Mouse (Mus musculus) brown adipose tissue, adult 24 weeks (tissue): Measurements from ENCODE around the gene Vmp1. TPM values are rescaled to one million over a fixed set of nuclear protein-coding genes. Genes with fewer than 3 reads are reported as not detected.

Source experiments
- H3K27ac ChIP-seq: fragments of 200-500 bp; replicated peaks from 2 replicates; pipeline ENCODE4 v1.5.1; 2012; ENCODE audit warnings: low read depth, mild to moderate bottlenecking, low read length
- H3K4me1 ChIP-seq: fragments of 200-500 bp; 2 replicates; pipeline ENCODE4 v1.6.1; 2012; ENCODE audit warnings: low read length, mixed read lengths; ENCODE audit not compliant: control insufficient read depth, insufficient read depth, insufficient read length
- H3K4me3 ChIP-seq: fragments of 200-500 bp; 2 replicates; pipeline ENCODE4 v1.5.1; 2012; ENCODE audit warnings: low read depth, mild to moderate bottlenecking, low read length, moderate library complexity; ENCODE audit not compliant: insufficient read depth
- polyA plus RNA-seq: library from polyadenylated mRNA; stranded (reverse); fragments of >200 nt; gene quantifications from 2 replicates; pipeline ENCODE4 v1.2.4, GENCODE M21; 2012; ENCODE audit not compliant: missing spikeins, insufficient read depth, insufficient read length

Gene Vmp1
- polyA plus RNA-seq, 1 experiment, result 62.6 TPM

DNA sequence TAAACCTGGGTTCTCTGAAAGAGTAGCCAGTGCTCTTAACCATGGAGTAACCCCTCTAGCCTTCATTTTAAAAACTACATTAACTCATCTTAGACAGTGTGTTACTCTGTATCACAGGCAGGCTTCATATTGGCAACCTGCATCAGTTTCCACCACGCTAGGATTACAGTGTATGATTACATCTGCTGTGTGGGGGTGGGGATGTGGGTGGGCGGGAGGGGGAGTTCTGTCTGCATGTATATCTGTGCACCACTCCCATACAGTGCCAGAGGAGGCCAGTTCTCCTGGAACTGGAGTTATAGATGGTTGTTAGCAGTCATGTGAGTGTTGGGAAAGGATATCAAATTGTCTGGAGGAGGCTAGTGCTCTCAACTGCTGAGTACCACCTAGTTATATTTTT is 55.2 kb downstream of the Vmp1 start:
- no peak overlapping the region for H3K4me3 ChIP-seq
- H3K4me1 ChIP-seq, result 0 out of 2 replicates have a peak, but pooled peaks cover 2% of the 10 kb centered on the region
- no peak overlapping the region for H3K27ac ChIP-seq

DNA sequence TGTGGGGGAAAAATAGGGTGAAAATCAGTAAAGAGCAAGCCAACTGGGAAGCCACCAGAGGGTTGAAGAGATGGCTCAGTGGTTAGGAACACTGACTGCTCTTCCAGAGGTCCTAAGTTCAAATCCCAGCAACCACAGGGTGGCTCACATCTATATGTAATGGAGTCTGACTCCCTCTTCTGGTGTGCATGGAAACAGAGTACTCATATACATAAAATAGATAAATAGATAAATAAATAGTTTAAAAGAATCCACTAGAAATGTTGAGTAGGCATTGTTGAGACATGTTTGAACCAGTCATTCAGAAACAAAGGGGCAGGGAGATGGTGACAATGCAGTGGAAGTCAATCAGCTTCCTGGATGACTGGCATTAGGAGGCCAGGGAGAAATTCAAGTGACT is 56.0 kb downstream of the Vmp1 start:
- 0 out of 2 replicates have a peak, but pooled peaks cover 2% of the 10 kb centered on the region for H3K4me1 ChIP-seq
- H3K27ac ChIP-seq, result no peak overlapping the region
- no peak overlapping the region for H3K4me3 ChIP-seq

DNA sequence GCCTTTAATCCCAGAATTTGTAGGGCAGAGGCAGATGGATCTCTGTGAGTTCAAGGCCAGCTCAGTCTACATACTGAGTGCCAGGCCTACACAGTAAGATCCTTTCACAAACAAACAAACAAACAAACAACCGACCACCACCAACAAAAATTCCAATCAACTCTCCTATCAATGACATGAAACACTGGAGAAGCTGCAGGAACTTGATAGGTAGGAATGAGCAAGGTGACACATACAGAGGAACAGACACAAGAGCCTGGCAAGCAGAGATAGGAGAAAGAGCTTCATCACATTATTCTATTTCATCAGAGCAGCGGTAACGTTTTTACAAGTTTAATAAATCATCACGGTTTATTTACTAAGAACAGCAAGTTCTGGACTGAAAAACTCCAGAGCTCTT is 56.9 kb downstream of the Vmp1 start:
- Histone ChIP-seq H3K4me3 (no peak overlapping the region), H3K4me1 (0 out of 2 replicates have a peak, but pooled peaks cover 2% of the 10 kb centered on the region), H3K27ac (no peak overlapping the region)

DNA sequence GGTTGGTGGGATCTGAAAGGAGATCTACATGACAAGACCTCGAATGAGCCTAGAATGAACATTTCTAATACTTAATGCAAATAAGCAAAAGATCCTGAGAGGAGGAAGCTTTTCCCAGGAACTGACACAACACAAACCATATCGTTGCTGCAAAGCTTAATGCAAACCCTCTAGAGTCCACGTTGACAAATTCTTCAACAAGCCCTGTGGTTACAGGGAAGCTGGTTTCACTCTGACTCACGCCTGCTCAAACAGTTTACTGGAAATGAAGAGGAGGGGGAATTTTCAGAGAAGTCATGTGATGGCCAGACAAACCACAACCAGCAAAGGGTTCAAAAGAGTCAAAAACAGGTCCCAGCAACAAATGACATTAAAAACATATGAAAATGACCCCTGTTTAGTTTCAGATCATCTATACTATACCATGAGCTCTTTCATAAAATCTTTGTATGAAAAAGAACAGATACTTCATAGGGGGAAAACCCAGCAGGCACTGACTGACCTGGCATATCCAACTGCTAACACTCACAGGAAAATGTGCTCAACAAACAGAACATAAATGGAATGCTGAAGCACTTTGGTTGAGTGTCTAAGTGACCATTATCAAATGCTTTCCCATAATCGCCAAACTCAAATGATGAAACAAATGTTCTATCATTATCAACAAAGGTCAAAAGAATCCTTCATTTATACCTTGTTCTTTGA is 59.2 kb downstream of the Vmp1 start:
- no peak overlapping the region for H3K4me3 ChIP-seq
- H3K4me1 ChIP-seq, result no peaks in the 10 kb centered on the region
- peak overlapping the region; percentile 60; the same call in 1 of the 2 replicates for H3K27ac ChIP-seq

DNA sequence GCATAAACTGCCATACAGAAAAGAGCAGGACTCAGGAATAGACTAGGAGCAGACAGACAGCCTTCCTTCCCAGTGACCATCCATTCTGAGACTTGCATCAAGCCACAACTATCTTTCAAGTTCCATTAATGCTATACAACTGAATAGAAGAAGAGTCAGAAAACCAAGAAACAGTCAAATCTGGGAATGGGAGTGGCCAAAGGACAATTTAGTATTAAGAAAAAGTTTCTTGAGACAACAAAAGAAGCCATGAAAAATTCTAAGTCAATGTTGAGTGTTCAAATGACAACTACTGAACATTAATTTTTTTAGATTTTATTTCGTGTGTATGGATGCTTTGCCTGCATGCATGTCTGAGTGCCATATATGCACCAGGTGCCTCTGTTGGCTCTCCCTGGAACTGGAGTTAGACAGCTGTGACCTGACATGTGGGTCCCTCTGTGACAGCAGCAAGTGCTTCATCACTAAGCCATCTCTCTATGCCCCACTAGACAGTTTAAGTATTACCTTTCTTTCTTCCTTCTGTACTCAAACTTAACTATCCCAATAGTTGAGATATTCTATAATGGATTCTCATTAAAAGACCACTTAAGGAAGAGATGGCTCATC is 60.1 kb downstream of the Vmp1 start:
- Histone ChIP-seq H3K27ac (peak overlapping the region; percentile 60), H3K4me3 (no peak overlapping the region), H3K4me1 (no peaks in the 10 kb centered on the region)

DNA sequence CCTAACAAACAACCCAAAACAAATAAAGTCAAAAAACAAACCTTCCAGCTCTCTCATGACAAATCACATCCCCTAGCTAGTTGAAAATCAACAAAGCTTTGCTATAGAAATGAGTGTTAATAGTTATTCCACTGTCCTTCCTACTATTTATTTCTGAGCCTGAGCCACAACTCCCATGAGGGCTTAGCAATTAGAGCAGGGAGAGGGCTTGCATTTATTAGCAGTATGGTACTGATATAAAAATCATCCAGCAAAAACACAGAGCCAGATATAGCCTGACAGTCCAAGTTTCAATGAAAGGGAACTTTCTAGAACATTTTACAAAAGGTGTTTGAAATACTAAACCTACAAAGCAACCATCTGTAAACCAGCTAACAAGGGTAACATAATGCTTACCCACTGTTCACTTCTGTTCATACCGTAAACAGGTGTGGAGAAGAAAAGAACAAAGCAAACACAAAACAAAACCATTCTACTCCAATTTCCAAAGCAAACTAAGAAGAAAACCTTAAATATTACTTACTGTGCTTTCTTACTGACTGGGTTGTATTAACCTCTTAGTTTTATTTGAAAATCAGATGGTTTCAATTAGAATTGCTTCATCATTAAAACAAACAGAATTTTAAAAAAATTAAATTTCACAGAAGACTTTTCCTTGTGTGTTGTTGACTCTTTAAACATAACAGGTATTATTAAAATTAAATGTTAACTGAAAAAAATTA is 61.3 kb downstream of the Vmp1 start:
- H3K27ac ChIP-seq, result no peak overlapping the region
- no peak overlapping the region for H3K4me3 ChIP-seq
- H3K4me1 ChIP-seq, result no peaks in the 10 kb centered on the region

DNA sequence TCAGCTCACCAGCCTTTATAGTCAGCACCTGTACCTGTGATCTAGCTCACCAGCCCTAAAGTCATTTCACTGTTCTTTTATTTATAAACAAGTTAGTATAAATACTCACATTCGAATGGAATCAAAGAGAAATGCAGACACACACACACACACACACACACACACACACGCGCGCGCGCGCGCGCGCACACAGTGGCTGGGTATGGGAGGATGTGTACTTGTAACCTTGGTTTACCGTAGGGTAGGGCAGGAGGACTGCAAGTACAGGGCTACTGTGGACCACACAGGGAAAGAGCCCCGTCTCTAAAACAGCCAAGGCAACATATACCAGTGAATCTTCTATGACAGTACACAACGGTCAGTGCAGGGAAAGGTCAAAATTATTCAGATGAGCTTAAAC is 62.5 kb downstream of the Vmp1 start:
- Histone ChIP-seq H3K4me1 (no peaks in the 10 kb centered on the region), H3K27ac (no peak overlapping the region), H3K4me3 (no peak overlapping the region)

DNA sequence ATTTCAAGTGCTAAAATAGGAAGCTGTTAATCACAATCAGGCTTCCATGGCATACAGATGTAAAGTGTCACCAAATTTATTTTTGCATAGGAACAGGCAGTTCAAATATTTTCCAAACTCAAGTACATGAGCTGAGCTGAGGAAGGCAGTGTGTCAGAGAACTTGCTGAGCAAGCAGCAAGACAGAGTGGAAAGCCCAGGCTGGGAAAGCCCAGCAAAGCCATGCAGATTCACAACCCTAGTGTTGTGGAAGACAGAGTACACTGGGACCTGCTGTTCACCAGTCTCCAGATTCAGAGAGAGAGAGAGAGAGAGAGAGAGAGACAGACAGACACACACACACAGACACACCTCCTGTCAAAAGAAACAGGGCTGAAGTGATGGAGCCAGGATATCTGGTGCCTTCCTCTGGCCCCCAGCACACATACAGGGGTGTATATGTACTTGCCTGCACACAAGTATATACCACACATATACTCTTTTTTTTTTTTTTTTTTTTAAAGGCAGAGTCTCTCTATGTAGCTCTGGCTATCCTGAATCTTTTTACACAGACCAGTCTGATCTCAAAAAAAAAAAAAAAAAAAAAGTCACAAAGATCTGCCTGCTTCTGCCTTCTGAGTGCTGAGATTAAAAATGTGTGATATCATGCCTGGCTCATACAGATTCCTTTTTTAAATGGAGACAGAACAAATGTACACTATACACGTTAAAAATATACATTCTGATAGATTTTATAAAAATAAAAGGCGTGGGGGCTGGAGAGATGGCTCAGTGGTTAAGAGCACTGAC is 64.9 kb downstream of the Vmp1 start:
- Histone ChIP-seq H3K4me1 (no peaks in the 10 kb centered on the region), H3K27ac (no peak overlapping the region), H3K4me3 (no peak overlapping the region)

DNA sequence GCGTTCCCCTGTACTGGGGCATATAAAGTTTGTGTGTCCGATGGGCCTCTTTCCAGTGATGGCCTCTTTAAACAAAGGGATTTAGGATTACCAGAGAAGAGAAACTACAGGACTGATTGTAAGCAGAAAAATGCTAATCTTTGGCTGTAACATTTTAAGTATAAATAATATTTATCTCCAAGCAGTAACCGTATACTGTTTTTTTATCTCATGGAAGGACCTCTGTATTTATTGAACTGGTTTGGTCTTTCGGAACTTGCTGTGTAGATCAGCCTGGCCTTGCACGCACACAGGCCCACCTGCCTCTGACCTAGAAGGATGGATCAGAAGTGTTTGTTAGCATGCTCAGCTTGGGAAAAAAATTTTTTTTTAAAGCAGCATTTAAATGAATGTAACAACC is 69.0 kb downstream of the Vmp1 start:
- Histone ChIP-seq H3K27ac (0 out of 2 replicates have a peak overlapping the region, but pooled peaks have one; percentile 31), H3K4me3 (no peak overlapping the region), H3K4me1 (no peaks in the 10 kb centered on the region)

DNA sequence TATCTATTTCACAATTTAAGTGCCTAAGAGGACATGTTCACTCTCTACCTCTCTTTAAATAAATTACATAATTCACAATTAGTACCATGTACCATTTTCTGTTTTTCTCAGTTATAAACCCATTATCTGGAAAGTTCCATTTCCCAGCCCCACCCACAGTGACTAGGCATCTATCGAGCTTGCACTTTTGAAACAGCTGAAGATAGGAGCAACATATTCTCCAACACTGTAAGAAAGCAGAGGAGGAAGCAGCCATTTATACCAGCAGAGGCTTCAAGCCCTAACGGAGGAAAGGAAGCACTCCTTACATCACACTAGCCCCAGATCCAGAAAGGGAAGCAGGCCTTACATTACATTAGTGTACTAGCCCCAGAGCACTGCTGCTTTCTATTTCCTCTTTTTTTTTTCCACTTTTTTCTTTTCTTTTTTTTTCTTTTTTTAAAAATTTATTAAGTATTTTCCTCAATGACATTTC is 69.5 kb downstream of the Vmp1 start:
- peak overlapping the region; percentile 53 for H3K27ac ChIP-seq
- no peak overlapping the region for H3K4me3 ChIP-seq
- H3K4me1 ChIP-seq, result no peaks in the 10 kb centered on the region

DNA sequence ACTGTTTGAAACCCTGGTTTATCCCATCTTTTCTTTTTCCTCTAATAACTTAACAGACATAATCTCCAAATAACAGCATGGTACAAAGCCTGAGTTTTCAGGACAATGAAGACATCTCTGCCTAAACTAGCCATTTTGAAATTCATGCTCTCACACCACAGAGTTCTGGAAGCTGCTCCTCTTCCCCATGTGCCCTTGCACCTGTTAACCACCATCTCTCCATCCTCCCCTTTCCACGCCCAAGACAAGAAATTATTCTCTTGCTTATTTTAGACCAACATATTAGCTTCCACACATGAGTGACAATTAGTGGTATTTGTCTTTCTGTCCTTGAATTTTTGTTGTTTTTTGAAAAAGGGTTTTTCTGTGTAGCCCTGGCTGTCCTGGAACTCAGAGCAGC is 71.6 kb downstream of the Vmp1 start:
- H3K4me3 ChIP-seq, result no peak overlapping the region
- no peak overlapping the region for H3K27ac ChIP-seq
- no peaks in the 10 kb centered on the region for H3K4me1 ChIP-seq

DNA sequence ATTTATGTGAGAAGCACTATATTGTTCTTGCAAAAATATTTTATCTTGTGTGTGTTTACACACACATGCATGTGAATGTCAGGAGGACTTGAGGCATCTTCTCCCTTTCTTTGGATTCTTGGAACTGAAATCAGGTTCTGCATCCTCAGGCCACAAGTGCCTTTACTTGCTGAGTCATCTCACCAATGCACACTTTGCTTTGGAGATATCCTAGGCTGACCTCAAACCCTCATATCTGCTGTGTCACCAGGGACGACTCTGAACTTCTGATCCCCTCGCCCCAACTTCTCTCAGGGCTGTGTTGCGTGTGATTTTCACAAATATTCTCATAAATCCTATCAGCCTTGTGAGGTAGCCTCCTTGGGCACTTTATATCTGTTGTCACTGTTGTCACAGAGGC is 73.4 kb downstream of the Vmp1 start:
- no peak overlapping the region for H3K4me3 ChIP-seq
- H3K4me1 ChIP-seq, result no peaks in the 10 kb centered on the region
- H3K27ac ChIP-seq, result no peak overlapping the region

DNA sequence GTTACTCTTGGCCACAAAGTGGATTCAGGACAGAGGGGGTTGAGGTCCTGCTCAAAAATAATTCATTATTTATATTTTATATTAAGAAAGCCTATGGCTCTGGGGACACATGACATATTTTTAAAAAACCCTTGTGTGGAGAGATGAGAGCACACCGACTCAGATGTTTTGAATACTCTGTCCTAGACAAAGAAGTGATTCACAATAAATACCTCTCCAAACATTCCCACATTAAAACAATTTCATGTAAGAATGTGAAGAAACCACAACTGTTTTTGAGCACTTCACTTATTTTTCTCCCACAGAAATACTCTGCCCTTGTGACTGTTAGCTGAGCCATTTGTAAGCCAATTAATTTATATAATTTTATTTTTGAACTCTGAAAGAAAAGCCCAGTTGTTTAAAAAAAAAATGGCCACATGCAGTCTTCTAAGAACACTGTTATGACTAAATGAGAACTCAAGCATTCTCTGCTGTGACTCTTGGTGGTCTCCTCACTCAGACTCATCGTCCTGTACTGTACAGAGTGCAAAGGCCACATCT is 75.8 kb downstream of the Vmp1 start:
- Histone ChIP-seq H3K27ac (no peak overlapping the region), H3K4me3 (no peak overlapping the region), H3K4me1 (peaks cover 3% of the 10 kb centered on the region)

DNA sequence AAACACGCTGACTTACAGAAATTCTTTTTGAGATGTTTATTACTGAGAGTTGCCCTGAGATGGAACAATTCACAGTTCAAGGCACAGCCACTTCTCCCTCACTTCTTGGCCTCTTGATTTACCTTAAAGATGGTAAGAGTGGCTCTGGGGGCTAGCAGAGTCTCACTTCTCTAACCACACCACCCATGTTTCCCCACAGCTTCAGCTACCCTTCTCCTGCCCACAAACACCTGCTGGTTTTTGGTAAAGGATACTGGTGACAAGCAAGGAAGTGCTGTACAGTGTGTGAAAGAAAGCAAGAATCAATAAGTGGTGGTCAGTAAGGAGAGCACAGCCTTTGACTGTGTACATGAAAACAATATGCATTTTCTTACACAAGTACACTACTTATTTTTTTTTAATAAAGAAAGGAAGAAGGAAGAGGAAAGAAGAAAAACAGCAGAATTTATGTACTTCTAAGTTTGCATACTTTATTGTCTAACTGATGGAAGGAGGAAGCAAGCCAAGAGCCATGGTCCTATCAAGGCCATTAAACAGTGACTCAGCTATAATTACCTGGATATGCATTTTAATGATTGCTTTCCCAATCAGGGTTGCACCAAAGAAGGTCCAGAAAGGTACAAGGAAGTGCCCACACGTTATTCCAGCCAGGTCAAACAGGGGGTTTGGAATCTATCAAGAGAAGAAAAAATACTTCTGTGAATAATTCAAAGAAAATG is 76.9 kb downstream of the Vmp1 start:
- Histone ChIP-seq H3K4me1 (peaks cover 3% of the 10 kb centered on the region), H3K4me3 (no peak overlapping the region), H3K27ac (no peak overlapping the region)
